Mouse (Mus musculus): Measurements from ENCODE around the gene Npepps.

GRCm38 (mm10) chr11:97220211-97220610, 60.2 kb downstream of the Npepps start:
- TF ChIP-seq CTCF (IDR thresholded peaks at IDR 0.05; ENCODE audit: insufficient read depth, low read depth, low read length) = no peak
- TF ChIP-seq POLR2A (IDR thresholded peaks at IDR 0.05; ENCODE audit: insufficient read depth, low read depth, low read length) = no peak
